Mouse (Mus musculus): ENCODE measurements around the gene Tex261.
"Not testable (repeated sequence)": the region's sequence is repeated elsewhere in the genome, so short reads cannot be mapped to it uniquely, and the experiment has no call there.

Tex261 gene

DNA sequence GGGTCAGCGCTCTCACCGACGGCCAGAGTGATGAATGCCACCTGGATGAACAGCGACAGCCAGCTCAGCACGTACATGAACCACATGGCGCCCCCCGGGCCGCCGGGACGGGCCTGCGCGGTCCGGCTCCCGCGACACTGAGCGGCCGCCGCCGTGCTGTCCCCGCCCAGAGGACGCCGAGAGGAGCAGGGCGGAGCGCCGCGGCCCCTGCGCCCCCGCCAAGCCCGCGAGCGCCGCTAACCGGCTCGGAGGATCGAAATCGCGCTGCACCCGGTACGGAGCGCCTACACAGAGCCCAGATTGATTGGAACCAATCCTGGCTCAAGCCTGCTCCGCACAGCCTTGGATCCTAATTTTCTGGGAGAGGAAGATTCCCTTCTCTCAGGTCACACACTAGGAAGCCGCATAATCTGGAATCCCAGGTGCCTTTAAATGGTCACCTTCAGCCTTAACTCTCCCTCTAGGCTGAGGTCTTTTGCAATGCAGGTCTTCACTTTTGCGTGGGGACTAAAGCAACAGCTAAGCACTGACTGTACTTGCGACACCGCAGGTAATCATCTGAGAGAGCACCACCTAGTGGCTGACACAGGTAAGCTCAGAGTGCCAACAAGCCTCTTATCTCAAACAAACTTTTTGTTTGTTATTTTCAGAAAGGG lies at the start of gene Tex261:
Gene Tex261, minus strand, starts transcription at position 176 of the 656 bp plus-strand sequence.
- DNase-seq (ENCODE audit: low spot score in 2 of 2): peak; percentile 83 to 91

DNA sequence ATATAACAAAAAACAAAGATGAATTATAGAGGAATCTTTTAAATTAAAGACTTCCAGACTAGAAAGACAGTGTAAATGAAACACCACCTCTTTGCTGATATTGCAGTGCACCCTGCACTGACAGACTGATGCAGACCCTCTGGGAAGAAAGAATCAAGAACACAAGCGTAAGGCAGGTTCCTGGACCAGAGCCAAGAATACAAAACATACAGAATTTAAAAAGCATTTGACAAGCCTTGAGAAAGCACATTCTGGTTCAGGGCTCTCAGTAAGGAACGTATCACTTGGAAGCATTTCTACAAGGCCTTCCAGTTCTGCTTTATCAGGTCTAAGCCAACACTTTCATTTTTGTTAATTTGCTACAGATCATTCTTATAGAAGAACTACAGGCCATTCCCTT lies 46.2 kb upstream of the Tex261 start:
- no peak for DNase-seq (ENCODE audit: low spot score in 2 of 2)

DNA sequence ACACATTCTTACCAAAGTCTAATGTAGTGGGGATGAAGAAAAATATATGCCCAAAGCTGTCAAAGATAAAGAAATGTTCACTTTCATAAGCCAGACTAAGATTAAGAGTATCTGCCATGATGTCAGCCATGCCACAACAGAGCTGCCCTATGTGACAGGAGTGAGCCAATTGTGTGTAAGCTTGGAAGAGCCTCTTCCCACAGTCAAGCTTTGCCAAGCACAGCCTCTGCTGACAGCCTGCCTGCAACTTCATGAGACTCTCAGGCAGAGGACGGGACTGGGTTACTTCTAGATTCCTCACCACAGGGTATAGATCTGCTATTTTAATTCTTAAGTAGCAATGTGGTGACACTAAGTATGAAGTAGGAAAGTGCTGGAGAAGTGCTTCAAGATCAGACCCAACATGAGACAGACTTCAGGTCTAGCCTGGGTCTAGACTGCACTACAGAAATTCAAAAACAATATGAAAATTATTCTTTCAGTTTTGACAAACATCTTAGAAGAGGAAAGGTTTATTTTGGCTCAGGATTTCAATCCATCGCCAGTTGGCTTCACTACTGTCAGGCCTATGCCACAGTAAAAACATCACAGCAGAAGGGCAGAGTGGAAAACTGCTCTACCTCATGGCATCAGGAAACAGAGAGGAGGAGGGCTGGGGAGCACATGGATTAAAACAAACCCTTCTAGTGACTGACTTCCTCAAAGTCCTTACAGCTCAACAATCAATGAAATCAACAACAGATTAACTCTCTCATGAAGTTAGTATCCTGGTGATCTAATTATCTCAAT lies 45.3 kb upstream of the Tex261 start:
- no peak for DNase-seq (ENCODE audit: low spot score in 2 of 2)

DNA sequence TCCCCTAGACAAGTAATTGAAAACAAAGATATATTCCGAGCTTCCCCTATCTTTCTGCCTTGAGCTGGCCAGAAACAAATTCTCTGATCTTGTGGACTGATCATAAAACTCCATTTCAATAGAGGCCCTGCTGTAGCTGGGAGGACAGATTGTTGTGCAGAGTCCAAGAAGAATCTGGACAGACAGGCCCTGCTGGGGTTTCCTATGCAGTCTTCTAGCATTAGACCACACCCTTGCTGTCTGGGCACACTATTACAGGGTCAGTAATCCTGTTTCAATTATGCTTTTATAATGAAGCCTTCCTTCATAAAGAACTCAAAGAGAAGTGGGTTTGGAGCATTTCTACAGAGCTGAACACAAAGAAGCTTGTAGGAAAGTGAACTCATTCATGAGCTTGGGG lies 43.4 kb upstream of the Tex261 start:
- no peak for DNase-seq (ENCODE audit: low spot score in 2 of 2)

DNA sequence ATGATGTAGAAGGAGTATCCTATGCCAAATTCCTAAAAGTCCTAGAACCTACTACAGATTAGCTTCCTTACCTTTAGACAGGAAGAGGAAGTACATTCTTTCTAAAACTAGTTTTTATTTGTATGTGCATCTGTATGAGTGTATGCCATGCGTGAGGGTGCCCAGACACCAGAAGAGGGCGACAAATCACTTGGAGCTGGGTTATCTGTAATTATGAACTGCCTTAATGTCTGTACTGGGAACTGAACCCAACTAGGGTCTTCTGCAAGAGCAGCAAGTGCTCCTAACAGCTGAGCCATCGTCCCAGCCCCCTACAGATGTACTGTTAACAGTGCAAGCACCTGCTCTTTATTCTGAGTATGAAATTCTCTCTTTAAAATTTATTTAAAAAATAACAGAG lies 40.2 kb upstream of the Tex261 start:
- no peak for DNase-seq (ENCODE audit: low spot score in 2 of 2)

DNA sequence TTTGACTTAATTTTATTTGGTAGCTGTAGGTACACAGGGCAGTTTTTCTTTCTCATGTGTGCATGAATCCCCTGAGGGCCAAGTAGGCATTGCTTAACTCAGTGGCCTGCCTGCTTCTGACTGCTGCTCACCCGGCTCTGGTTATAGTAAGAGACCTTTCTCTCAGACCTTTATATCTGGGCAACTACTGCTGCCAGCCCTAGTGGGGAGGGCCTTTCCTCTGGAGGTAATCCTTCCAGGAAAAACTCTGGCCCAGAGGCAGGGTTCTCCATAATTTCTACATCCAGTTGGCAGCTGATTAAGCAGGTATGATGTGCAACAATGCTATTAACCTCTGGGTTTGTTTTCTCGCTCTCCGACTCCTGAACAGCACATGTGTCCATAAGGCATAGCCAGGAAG lies 27.2 kb upstream of the Tex261 start:
- DNase-seq (ENCODE audit: low spot score in 2 of 2): no peak

DNA sequence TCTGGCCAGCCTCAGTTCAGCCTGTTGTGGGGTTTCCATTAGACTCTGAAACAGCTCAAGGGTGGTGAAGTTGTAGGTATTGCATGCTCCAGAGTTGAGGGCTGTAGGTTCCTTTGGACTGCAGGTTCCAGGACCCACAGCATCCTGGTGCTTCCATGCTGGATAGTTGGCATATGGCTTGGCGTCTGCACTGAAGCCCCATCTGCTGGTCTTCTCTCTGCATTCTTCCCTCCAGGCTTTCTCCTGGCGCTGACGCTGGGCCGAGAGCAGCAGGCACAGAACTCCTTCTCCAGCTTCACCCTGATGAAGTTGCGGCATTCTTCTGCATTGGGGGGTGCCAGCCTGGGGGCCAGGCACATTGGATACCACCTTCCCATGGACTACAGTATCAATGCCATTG lies 26.4 kb upstream of the Tex261 start:
- no peak for DNase-seq (ENCODE audit: low spot score in 2 of 2)

DNA sequence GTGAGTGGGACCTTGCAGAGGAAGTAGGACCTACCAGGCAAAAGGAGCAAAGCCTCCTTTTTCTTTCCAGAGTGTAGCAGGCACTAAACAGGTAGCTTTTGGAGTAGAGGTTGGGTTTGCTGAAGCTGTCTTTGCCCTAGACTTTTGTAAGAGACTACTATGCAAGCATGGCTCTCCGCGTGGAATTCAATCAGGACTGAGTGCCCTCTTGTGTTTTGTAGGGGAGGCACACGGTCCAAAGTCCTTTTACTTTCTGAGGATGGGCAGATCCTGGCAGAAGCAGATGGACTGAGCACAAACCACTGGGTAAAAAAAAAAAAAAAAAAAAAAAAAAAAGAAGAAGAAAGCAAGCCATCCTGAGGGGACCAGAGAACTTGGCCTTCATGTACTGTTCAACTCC lies 21.1 kb upstream of the Tex261 start:
- DNase-seq (ENCODE audit: low spot score in 2 of 2): no peak

DNA sequence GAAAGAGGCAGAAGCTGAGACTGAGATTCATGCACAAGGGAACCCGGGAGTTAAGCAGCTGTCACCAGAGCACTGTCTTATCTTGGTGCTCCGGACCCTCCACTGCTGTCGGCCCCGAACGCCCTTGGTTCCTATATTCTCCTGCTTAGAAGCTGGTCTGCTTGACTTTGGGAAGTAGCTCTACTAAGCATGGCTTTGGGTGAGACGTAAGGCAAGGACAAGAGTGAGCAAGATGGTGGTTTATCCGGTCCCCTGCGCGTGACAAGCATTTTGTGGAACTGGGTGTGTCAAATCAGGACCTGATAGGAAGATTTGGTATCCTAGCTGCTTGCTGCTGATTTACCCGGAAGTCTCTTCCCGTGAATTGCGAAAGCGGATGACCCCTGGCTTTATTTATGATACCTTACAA lies 19.9 kb upstream of the Tex261 start:
- DNase-seq (ENCODE audit: low spot score in 2 of 2): no peak

DNA sequence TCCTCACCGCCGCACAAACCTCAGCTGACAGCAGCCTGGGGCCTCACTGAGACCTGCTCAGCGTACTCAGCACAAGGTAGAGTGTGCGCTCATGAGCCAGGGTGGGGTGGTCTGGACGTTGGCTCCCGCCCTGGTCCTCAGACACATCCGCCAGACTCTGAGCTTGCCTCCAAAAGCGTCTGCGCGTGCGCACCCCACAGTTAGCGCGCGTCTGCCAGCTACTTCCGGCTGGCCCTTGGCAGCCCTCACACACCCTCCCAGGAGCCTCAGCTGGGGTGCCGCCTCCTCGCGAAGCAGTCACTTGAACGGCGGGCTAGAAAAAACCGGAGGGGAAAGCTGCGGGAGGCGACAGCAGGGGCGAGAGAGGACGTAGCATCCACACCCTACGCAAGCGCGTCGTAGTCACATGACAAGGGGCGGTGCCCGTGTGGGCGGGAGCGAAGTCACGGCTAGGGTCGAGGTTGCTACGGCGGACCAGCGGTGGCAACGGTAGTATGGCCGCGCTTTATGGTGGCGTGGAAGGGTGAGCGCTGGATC lies 19.2 kb upstream of the Tex261 start, which contains the start of gene Nagk:
Gene Nagk, plus strand, starts transcription at position 223 of the 537 bp plus-strand sequence.
- peak; percentile 89 to 96 for DNase-seq (ENCODE audit: low spot score in 2 of 2)

DNA sequence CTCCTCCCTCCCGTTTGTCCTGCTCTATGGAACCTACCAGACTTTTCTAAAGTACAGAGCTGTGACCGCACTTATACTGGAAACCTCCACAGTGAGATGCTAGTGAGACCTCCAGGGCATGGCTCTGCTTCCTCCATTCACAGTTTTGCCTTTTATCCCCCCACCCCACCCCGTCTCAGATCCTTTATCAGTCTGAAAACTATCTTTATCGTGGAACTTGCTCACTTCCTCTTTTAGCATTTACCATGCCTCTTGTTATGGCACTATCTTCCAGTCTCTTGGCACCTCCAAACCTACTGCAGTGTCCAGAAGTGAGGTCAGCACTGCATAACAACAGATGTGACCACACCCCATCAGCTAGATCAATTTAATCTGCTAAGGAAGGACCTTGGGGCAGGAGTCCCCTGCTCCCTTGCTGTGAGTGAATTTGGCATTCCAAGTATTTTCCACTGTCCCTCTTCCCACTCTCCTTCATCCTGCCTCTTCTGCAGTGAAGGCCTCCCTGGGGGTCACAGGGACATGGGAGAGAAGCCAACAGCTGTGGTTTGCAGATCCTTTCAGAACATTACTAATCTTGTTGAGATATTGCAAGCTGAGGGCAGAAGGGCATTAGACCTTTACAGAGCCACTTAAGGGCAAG lies 15.8 kb upstream of the Tex261 start:
- DNase-seq (ENCODE audit: low spot score in 2 of 2): no peak

DNA sequence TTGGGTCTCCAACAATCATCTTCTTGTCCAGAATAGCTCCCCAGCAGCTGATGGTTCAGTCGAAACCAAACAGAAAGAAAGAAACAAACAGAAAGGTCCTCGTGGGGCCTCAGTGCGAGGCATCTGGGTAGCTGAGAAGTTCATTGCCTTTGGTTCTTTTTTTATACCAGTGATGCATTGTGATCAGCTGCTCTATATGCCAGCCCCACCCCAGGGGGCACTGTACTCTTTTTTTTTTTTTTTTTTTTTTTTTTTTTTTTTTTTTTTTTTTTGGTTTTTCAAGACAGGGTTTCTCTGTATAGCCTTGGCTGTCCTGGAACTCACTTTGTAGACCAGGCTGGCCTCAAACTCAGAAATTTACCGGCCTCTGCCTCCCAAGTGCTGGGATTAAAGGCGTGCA lies 14.9 kb upstream of the Tex261 start:
- not testable (repeated sequence) for DNase-seq (ENCODE audit: low spot score in 2 of 2)

DNA sequence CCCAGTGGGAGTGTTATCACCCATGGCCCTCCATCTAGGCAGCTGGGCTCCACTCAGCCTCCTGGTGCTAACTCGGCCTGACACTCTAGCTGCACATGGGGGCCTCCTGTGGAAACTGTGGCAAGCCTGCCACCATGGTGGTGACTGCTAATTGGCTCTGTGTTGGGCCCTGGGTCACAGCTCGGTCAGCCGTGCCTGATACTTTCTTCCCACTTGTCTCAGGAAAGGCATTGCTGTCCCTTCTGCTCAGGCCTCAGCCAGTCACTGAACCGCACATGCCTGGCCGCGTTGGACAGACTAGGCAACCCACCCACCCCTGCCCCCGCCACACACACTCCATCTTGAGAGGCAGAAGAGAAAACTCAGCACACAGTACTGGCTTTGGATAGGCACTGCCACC lies 12.9 kb upstream of the Tex261 start:
- no peak for DNase-seq (ENCODE audit: low spot score in 2 of 2)

DNA sequence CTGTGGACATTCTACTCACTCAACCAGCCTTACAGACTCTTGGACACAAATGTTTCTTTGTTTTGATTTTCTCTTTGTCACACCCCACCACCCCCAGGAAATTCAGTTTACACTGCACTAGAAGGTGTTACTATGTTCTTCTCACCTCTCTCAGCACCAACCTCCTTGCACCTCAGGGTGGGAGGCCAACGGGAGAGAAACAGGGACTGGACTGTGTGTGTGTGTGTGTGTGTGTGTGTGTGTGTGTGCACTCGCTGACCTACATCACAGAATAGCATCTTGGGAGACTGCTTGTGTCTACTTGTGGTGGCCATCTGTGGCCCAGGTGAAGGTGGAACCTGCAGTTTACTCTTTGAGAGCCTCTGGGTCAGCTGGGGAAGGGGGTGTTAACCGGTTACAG lies 10.8 kb upstream of the Tex261 start:
- DNase-seq (ENCODE audit: low spot score in 2 of 2): no peak

DNA sequence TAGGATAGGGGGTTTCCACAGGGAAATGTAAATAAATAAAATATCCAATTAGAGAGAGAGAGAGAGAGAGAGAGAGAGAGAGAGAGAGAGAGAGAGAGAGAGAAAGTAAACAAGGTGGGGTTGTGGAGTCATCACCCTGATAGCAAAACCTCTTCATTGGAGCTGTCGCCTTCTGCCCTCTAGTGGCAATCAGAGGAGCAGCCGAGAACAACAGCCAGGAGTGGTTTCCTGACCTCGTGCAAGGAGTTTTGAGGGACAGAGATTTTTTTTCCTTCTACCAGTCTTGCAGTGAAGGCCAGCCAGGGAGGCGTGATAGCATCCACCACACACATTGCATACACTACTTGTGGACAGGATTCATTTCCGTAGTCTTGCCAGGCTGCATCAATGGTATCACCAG lies 3.4 kb upstream of the Tex261 start:
- peak; percentile 26 to 61 for DNase-seq (ENCODE audit: low spot score in 2 of 2)

DNA sequence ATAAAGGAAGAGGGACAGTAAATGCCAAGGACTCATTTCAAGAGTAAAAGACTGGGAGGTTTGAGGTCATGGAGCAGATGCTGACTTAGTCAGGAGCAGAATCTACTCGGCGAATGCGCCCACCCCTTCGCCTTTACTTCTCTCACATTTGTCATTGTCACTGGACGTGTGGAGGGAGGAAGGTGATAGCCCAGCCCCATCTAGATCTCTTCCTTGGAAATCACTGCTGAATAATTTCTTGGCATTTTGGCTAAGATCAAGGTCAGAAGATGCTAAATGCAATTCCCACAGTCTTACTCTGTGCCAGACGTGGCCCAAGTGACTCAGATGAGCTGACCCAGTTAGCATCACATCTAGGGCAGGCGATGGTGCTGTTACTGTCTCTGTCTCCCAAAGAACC lies 2.7 kb upstream of the Tex261 start:
- DNase-seq (ENCODE audit: low spot score in 2 of 2): no peak

DNA sequence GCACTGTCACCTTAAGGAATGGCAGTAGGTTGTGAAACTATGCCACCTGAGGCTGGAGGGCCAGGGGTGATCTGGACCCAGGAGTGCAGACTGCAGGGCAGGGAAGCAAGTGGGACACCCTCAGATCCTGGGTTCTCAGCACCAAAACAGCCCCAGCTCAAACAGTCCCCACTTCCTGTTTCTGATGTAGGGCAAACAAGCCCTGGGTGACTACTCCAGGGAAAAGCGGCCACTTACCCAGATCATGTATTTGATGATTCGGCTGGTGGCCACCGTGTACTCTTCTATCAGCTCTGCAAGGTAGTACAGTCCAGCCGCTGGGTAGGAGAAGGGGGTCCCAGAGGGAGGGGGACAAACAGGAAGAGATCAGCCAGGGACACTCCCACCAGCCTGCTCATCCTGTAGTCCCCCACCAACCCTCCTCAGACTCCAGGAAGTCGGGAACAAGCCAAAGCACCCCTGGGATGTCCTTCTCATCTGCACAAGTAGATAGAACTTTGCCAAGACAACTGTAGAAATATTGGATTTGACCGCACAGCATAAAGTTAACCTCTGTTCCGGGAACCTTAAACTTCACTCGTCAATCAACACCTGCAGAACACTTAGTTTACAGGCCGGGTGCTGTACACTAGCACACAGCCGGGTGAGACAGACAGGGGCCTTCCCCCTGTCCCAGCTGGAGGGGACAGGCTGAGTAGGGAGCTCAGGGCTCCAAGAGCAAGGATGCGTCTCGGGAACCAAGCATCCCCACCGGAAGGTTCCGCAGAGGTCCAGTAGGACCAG lies 641 bp downstream of the Tex261 start:
- DNase-seq (ENCODE audit: low spot score in 2 of 2): peak; percentile 38 to 39

DNA sequence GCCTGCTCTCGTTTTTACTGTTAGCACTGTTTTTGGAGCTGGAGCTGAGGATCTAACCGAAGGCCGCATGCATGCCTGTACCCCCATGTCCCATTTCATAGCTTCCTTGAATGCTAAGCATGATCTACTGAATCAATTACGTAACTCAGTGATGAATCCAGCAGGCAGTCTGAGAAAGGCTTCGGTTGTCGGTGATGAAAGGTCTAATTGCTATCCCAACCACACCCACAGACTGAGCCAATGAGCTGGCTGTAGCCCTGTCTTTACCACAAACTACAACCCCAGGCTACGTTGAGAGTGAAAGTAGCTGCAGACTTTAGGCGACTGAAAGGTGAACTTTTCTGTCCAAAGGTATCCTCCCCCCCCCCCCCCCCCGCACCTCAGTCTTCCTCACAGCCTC lies 1.5 kb downstream of the Tex261 start:
- DNase-seq (ENCODE audit: low spot score in 2 of 2): no peak

DNA sequence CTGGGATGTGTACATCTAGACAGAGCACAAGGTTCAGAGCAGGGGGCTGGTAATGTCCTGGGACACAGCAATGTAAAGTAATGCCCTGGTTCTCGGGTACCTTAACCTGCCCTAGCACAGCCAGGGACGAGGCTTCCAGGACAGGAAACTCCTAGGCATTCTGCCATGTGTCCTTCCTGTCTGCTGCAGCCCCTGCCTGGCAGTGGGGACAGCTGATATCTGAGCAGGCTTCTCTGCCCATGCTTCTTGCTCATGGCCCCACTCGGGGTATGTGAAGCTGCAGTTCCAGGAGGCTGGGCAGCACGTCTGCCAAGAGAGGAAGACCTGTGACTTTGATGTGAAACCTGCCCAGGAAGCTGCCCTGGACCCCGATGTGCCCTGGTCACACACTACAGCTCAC lies 7.1 kb downstream of the Tex261 start:
- DNase-seq (ENCODE audit: low spot score in 2 of 2): no peak

DNA sequence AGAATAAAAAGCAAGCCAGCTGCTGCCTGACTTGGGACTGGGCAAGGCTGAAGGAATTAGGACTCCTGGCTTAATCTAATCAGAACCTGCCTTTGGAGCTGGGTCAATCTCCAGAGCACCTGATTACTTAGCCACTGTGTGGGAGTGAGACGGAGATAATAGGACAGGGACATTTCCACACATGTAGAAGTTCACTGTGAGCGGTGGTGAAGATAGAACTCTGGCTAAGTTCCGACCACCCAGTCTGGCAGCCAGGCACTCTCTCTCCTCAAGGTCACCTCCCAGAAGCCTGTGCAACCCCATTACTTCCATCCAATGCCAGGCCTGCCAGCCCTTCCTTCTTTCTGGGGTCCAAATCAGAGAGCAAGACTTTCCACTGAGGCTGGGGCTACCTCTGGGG lies 8.6 kb downstream of the Tex261 start:
- DNase-seq (ENCODE audit: low spot score in 2 of 2): no peak

DNA sequence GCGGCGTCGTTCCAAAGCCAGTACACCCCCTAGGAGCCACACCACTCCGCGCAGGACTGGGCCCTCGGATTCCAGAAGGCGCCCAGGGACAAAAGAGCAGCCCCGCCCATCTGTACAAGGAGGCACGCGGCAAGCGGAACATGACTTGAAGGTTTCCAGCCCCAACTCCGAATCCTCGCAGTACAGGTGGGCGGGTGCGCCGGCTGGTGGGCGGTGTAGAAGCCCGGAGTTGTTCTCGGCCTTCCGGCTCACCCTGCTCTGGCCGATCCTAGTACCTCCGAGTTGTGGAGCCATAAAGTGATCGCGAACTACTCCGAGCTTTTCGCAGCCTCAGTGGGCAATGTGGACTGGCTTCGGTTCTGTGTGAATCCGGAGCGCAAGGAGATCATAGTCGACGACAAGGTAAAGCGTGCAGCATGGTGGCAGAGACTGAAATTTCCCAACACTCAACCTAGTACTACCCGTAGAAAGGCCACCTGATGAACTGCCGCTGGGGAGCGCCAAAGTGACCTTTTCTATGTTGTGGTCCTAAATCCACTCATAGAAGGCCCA lies 12.7 kb downstream of the Tex261 start:
- DNase-seq (ENCODE audit: low spot score in 2 of 2): peak in 1 of 2 experiments; percentile 28

DNA sequence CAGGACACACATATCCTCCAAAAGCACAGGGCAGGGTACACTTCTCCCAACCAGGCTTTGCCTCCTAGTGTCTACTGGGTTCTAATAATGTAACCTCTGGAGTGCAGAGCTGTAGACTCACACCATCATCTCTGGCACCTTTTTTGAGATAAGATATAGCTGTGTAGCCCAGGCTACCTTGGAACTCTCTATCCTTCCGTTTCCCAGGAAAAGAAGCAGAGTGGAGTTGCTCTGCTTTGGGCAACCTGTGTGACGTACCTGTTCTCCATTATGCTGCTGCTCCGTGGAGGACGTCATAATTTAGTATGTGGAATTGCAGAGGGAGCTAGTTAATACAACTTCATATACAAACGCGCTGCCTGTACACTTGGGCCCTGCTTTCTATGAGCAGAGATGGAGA lies 13.3 kb downstream of the Tex261 start, which contains the start of gene Ankrd53:
Gene Ankrd53, plus strand, starts transcription at position 301 of the 400 bp plus-strand sequence.
- DNase-seq (ENCODE audit: low spot score in 2 of 2): no peak
